Mouse (Mus musculus) hindbrain, embryonic 12.5 days (tissue): ENCODE data around the gene Fcrlb. TPM values are rescaled to one million over a fixed set of nuclear protein-coding genes. Genes with fewer than 3 reads are reported as not detected.
"Not testable (repeated sequence)": the region's sequence is repeated elsewhere in the genome, so short reads cannot be mapped to it uniquely, and the experiment has no call there.

ENCODE experiments used
- ATAC-seq: fragments of 200-750 bp; cut with Nextera tagmentation; 2 replicates; pipeline ENCODE4 v1.8.0; 2017; ENCODE audit warnings: moderate TSS enrichment; ENCODE audit not compliant: low FRiP score
- H3K27ac ChIP-seq: fragments of 300-500 bp; sonication (generic); 2 replicates; pipeline ENCODE4 v1.5.1; 2016; ENCODE audit warnings: mild to moderate bottlenecking
- H3K27me3 ChIP-seq: fragments of 300-500 bp; sonication (generic); 2 replicates; pipeline ENCODE4 v1.6.1; 2016; ENCODE audit warnings: mild to moderate bottlenecking
- H3K36me3 ChIP-seq: fragments of 300-500 bp; sonication (generic); 2 replicates; pipeline ENCODE4 v1.6.1; 2016; ENCODE audit warnings: mild to moderate bottlenecking
- H3K4me1 ChIP-seq: fragments of 300-500 bp; sonication (generic); 2 replicates; pipeline ENCODE4 v1.6.1; 2016
- H3K4me2 ChIP-seq: fragments of 300-500 bp; sonication (generic); replicated peaks from 2 replicates; pipeline ENCODE4 v1.6.1; 2016; ENCODE audit warnings: mild to moderate bottlenecking
- H3K4me3 ChIP-seq: fragments of 300-500 bp; sonication (generic); 2 replicates; pipeline ENCODE4 v1.5.1; 2016; ENCODE audit warnings: mild to moderate bottlenecking
- H3K9ac ChIP-seq: fragments of 300-500 bp; sonication (generic); 2 replicates; pipeline ENCODE4 v1.6.1; 2016; ENCODE audit warnings: mild to moderate bottlenecking, moderate library complexity
- H3K9me3 ChIP-seq: fragments of 300-500 bp; sonication (generic); replicated peaks from 2 replicates; pipeline ENCODE4 v1.6.1; 2016; ENCODE audit warnings: mild to moderate bottlenecking
- WGBS: fragments of 180-500 bp; shearing (Covaris S2); methylation state at CpG from one replicate; pipeline ENCODE4 v1.1.7; 2016; 5-methylcytosine and 5-hydroxymethylcytosine counted together
- polyA plus RNA-seq: library from polyadenylated mRNA; unstranded; fragments of >200 nt; fragmentation: Nextera tagmentation; extraction: Ambion mirVana; gene quantifications from 2 replicates; pipeline ENCODE4 v1.2.1, GENCODE M21; 2016

The Fcrlb gene
- polyA plus RNA-seq: not detected in 2 replicates

GRCm38 (mm10) chr1:170912891-170913615, at the start of gene Fcrlb:
TSS of gene Fcrlb (minus strand) at chr1:170912941.
- no peak within 1 kb of the TSS for H3K4me2 ChIP-seq
- 71% methylated on average over 5 of the region's 5 CpGs for WGBS
- peaks cover 7% of the 10 kb centered on the region; the same call in 1 of the 2 replicates for H3K4me1 ChIP-seq
- peaks cover 18% of the 10 kb centered on the region for H3K27me3 ChIP-seq
- ATAC-seq: no peak
- no peaks in the 10 kb centered on the region for H3K36me3 ChIP-seq
- H3K9me3 ChIP-seq: no peaks in the 10 kb centered on the region
- no peak within 1 kb of the TSS for H3K9ac ChIP-seq
- H3K4me3 ChIP-seq: no peak within 1 kb of the TSS
- H3K27ac ChIP-seq: no peak within 1 kb of the TSS

GRCm38 (mm10) chr1:170962301-170962700, 49.6 kb upstream of the Fcrlb start:
- H3K4me1 ChIP-seq: no peaks in the 10 kb centered on the region
- no peak overlapping the region for H3K27ac ChIP-seq
- H3K27me3 ChIP-seq: no peaks in the 10 kb centered on the region
- no peaks in the 10 kb centered on the region for H3K9me3 ChIP-seq
- no peak for ATAC-seq
- no peaks in the 10 kb centered on the region for H3K36me3 ChIP-seq
- no peak overlapping the region for H3K4me2 ChIP-seq
- H3K4me3 ChIP-seq: no peak overlapping the region
- no peak overlapping the region for H3K9ac ChIP-seq
- 87% methylated on average over 2 of the region's 2 CpGs for WGBS

- no peaks in the 10 kb centered on the region for H3K9me3 ChIP-seq
- H3K4me3 ChIP-seq: no peak overlapping the region
- 81% methylated on average over 6 of the region's 6 CpGs for WGBS
- H3K4me1 ChIP-seq: no peaks in the 10 kb centered on the region
- H3K4me2 ChIP-seq: no peak overlapping the region
- no peak for ATAC-seq
- H3K36me3 ChIP-seq: no peaks in the 10 kb centered on the region
- H3K27me3 ChIP-seq: no peaks in the 10 kb centered on the region
- no peak overlapping the region for H3K27ac ChIP-seq
- H3K9ac ChIP-seq: no peak overlapping the region
Observed at GRCm38 (mm10) chr1:170961101-170961500, 48.4 kb upstream of the Fcrlb start.

GRCm38 (mm10) chr1:170959791-170960190, 47.0 kb upstream of the Fcrlb start:
- no peaks in the 10 kb centered on the region for H3K27me3 ChIP-seq
- no peak for ATAC-seq
- H3K9ac ChIP-seq: no peak overlapping the region
- no peak overlapping the region for H3K4me2 ChIP-seq
- no peaks in the 10 kb centered on the region for H3K36me3 ChIP-seq
- no peak overlapping the region for H3K27ac ChIP-seq
- 81% methylated on average over 2 of the region's 2 CpGs for WGBS
- no peak overlapping the region for H3K4me3 ChIP-seq
- H3K4me1 ChIP-seq: no peaks in the 10 kb centered on the region
- H3K9me3 ChIP-seq: no peaks in the 10 kb centered on the region

- no peak for ATAC-seq
- H3K4me2 ChIP-seq: no peak overlapping the region
- H3K36me3 ChIP-seq: no peaks in the 10 kb centered on the region
- no peak overlapping the region for H3K27ac ChIP-seq
- no peaks in the 10 kb centered on the region for H3K9me3 ChIP-seq
- H3K4me1 ChIP-seq: no peaks in the 10 kb centered on the region
- H3K4me3 ChIP-seq: no peak overlapping the region
- WGBS: 77% methylated on average over 3 of the region's 3 CpGs
- no peaks in the 10 kb centered on the region for H3K27me3 ChIP-seq
- no peak overlapping the region for H3K9ac ChIP-seq
Observed at GRCm38 (mm10) chr1:170958225-170958624, 45.5 kb upstream of the Fcrlb start.

- Histone ChIP-seq H3K27ac (no peak overlapping the region), H3K27me3 (no peaks in the 10 kb centered on the region), H3K4me1 (no peaks in the 10 kb centered on the region), H3K36me3 (no peaks in the 10 kb centered on the region), H3K4me2 (no peak overlapping the region), H3K9ac (no peak overlapping the region), H3K9me3 (no peaks in the 10 kb centered on the region), H3K4me3 (no peak overlapping the region)
- WGBS: 88% methylated on average over 2 of the region's 2 CpGs
- ATAC-seq: no peak
Observed at GRCm38 (mm10) chr1:170953192-170953591, 40.5 kb upstream of the Fcrlb start.

- no peak overlapping the region for H3K4me3 ChIP-seq
- H3K27me3 ChIP-seq: no peaks in the 10 kb centered on the region
- H3K36me3 ChIP-seq: no peaks in the 10 kb centered on the region
- no peaks in the 10 kb centered on the region for H3K4me1 ChIP-seq
- H3K9ac ChIP-seq: no peak overlapping the region
- peaks cover 4% of the 10 kb centered on the region; the same call in 1 of the 2 replicates for H3K9me3 ChIP-seq
- H3K4me2 ChIP-seq: no peak overlapping the region
- ATAC-seq: no peak
- no peak overlapping the region for H3K27ac ChIP-seq
- 72% methylated on average over 3 of the region's 3 CpGs for WGBS
Observed at GRCm38 (mm10) chr1:170950772-170951171, 38.0 kb upstream of the Fcrlb start.

GRCm38 (mm10) chr1:170944908-170945307, 32.2 kb upstream of the Fcrlb start:
- H3K4me1 ChIP-seq, ATAC-seq: not testable (repeated sequence)
- 96% methylated on average over 9 of the region's 9 CpGs for WGBS

GRCm38 (mm10) chr1:170944151-170944550, 31.4 kb upstream of the Fcrlb start:
- not testable (repeated sequence) for ATAC-seq, H3K9ac ChIP-seq, H3K4me2 ChIP-seq, H3K36me3 ChIP-seq, H3K9me3 ChIP-seq, H3K4me3 ChIP-seq, H3K27me3 ChIP-seq, H3K4me1 ChIP-seq, H3K27ac ChIP-seq
- WGBS: 96% methylated on average over 9 of the region's 9 CpGs

More at GRCm38 (mm10) chr1:170944908-170945307, 32.2 kb upstream of the Fcrlb start:
- not testable (repeated sequence) for H3K4me2 ChIP-seq, H3K9me3 ChIP-seq, H3K36me3 ChIP-seq, H3K27ac ChIP-seq, H3K4me3 ChIP-seq, H3K27me3 ChIP-seq, H3K9ac ChIP-seq

- Histone ChIP-seq H3K4me3 (no peak overlapping the region), H3K4me1 (no peaks in the 10 kb centered on the region), H3K9me3 (peaks cover 4% of the 10 kb centered on the region), H3K36me3 (no peaks in the 10 kb centered on the region), H3K27ac (no peak overlapping the region), H3K27me3 (no peaks in the 10 kb centered on the region), H3K9ac (no peak overlapping the region), H3K4me2 (no peak overlapping the region)
- 92% methylated on average over 12 of the region's 12 CpGs for WGBS
- ATAC-seq: no peak
Observed at GRCm38 (mm10) chr1:170939255-170939654, 26.5 kb upstream of the Fcrlb start.

- H3K36me3 ChIP-seq: no peaks in the 10 kb centered on the region
- no peaks in the 10 kb centered on the region for H3K4me1 ChIP-seq
- no peak overlapping the region for H3K27ac ChIP-seq
- H3K9ac ChIP-seq: no peak overlapping the region
- 91% methylated on average over 2 of the region's 2 CpGs for WGBS
- no peak overlapping the region for H3K4me2 ChIP-seq
- no peaks in the 10 kb centered on the region for H3K27me3 ChIP-seq
- H3K9me3 ChIP-seq: no peaks in the 10 kb centered on the region
- H3K4me3 ChIP-seq: no peak overlapping the region
- no peak for ATAC-seq
Observed at GRCm38 (mm10) chr1:170934383-170934782, 21.6 kb upstream of the Fcrlb start.

GRCm38 (mm10) chr1:170933940-170934339, 21.2 kb upstream of the Fcrlb start:
- Histone ChIP-seq H3K9me3 (no peaks in the 10 kb centered on the region), H3K4me1 (no peaks in the 10 kb centered on the region), H3K27me3 (no peaks in the 10 kb centered on the region), H3K9ac (no peak overlapping the region), H3K27ac (no peak overlapping the region), H3K36me3 (no peaks in the 10 kb centered on the region), H3K4me2 (no peak overlapping the region), H3K4me3 (no peak overlapping the region)
- 83% methylated on average over 1 of the region's 1 CpGs for WGBS
- ATAC-seq: no peak

- H3K4me2 ChIP-seq: no peak overlapping the region
- no peak overlapping the region for H3K27ac ChIP-seq
- no peaks in the 10 kb centered on the region for H3K4me1 ChIP-seq
- no peaks in the 10 kb centered on the region for H3K9me3 ChIP-seq
- no peak for ATAC-seq
- H3K9ac ChIP-seq: no peak overlapping the region
- H3K27me3 ChIP-seq: no peaks in the 10 kb centered on the region
- no peak overlapping the region for H3K4me3 ChIP-seq
- no peaks in the 10 kb centered on the region for H3K36me3 ChIP-seq
- 63% methylated on average over 6 of the region's 6 CpGs for WGBS
Observed at GRCm38 (mm10) chr1:170933386-170933920, 20.7 kb upstream of the Fcrlb start.
